Mouse (Mus musculus): ENCODE data around the gene Ifrd2. TPM values are rescaled to one million over a fixed set of nuclear protein-coding genes. Genes with fewer than 3 reads are reported as not detected.

The Ifrd2 gene
- polyA plus RNA-seq, 2 experiments, result 135 to 149 TPM

GRCm38 (mm10) chr9:107544196-107544700 is 43.2 kb upstream of the Ifrd2 start:
- peaks cover 8% of the 10 kb centered on the region for H3K36me3 ChIP-seq (replicated peaks; ENCODE audit: control insufficient read depth, insufficient read depth, low read depth)
- H3K4me1 ChIP-seq (replicated peaks; ENCODE audit: control insufficient read depth in 2 of 2, insufficient read depth in 2 of 2, low read length in 1 of 2), result peaks cover 12 to 15% of the 10 kb centered on the region in 2 experiments
- H3K4me3 ChIP-seq (ENCODE audit: insufficient read depth in 1 of 2, low read depth in 2 of 2, low read length in 2 of 2), result no peak overlapping the region
- TF ChIP-seq CTCF (IDR thresholded peaks at IDR 0.05; ENCODE audit: low read depth) (no peak), EP300 (IDR thresholded peaks at IDR 0.05; ENCODE audit: low read depth) (no peak)
- no peaks in the 10 kb centered on the region for H3K27me3 ChIP-seq (ENCODE audit: control insufficient read depth, insufficient read depth, low read length)
- H3K9me3 ChIP-seq (ENCODE audit: control insufficient read depth, low read length), result no peaks in the 10 kb centered on the region
- H3K27ac ChIP-seq, result no peak overlapping the region
- ATAC-seq (ENCODE audit: insufficient read depth) (no peak), DNase-seq (ENCODE audit: low read depth in 3 of 3, low spot score in 3 of 3) (no peak)
- 87% methylated on average over 17 of the region's 17 CpGs for WGBS (ENCODE audit: insufficient replicate concordance)
- H3K4me2 ChIP-seq (ENCODE audit: low read depth), result no peak overlapping the region
- H3K9ac ChIP-seq (replicated peaks), result no peak overlapping the region

- no peak overlapping the region for H3K27ac ChIP-seq
- no peaks in the 10 kb centered on the region for H3K9me3 ChIP-seq (ENCODE audit: control insufficient read depth, low read length)
- H3K27me3 ChIP-seq (ENCODE audit: control insufficient read depth, insufficient read depth, low read length), result no peaks in the 10 kb centered on the region
- no peak for TF ChIP-seq CTCF (IDR thresholded peaks at IDR 0.05; ENCODE audit: low read depth)
- no peak for TF ChIP-seq EP300 (IDR thresholded peaks at IDR 0.05; ENCODE audit: low read depth)
- 83% methylated on average over 12 of the region's 12 CpGs for WGBS (ENCODE audit: insufficient replicate concordance)
- no peak for ATAC-seq (ENCODE audit: insufficient read depth)
- H3K4me2 ChIP-seq (ENCODE audit: low read depth), result no peak overlapping the region
- peaks cover 3% of the 10 kb centered on the region for H3K36me3 ChIP-seq (replicated peaks; ENCODE audit: control insufficient read depth, insufficient read depth, low read depth)
- no peak for DNase-seq (ENCODE audit: low read depth in 3 of 3, low spot score in 3 of 3)
- no peak overlapping the region for H3K4me3 ChIP-seq (ENCODE audit: insufficient read depth in 1 of 2, low read depth in 2 of 2, low read length in 2 of 2)
- no peak overlapping the region for H3K9ac ChIP-seq (replicated peaks)
- peaks cover 12 to 15% of the 10 kb centered on the region in 2 experiments for H3K4me1 ChIP-seq (replicated peaks; ENCODE audit: control insufficient read depth in 2 of 2, insufficient read depth in 2 of 2, low read length in 1 of 2)
Observed at GRCm38 (mm10) chr9:107544729-107545128, 42.7 kb upstream of the Ifrd2 start.

GRCm38 (mm10) chr9:107545199-107545598 is 42.2 kb upstream of the Ifrd2 start:
- no peak for DNase-seq (ENCODE audit: low read depth in 3 of 3, low spot score in 3 of 3)
- peaks cover 12 to 15% of the 10 kb centered on the region in 2 experiments for H3K4me1 ChIP-seq (replicated peaks; ENCODE audit: control insufficient read depth in 2 of 2, insufficient read depth in 2 of 2, low read length in 1 of 2)
- no peak overlapping the region for H3K27ac ChIP-seq
- TF ChIP-seq CTCF (IDR thresholded peaks at IDR 0.05; ENCODE audit: low read depth) (no peak), EP300 (IDR thresholded peaks at IDR 0.05; ENCODE audit: low read depth) (no peak)
- H3K4me3 ChIP-seq (ENCODE audit: insufficient read depth in 1 of 2, low read depth in 2 of 2, low read length in 2 of 2), result no peak overlapping the region
- H3K36me3 ChIP-seq (replicated peaks; ENCODE audit: control insufficient read depth, insufficient read depth, low read depth), result no peaks in the 10 kb centered on the region
- no peaks in the 10 kb centered on the region for H3K9me3 ChIP-seq (ENCODE audit: control insufficient read depth, low read length)
- H3K27me3 ChIP-seq (ENCODE audit: control insufficient read depth, insufficient read depth, low read length), result no peaks in the 10 kb centered on the region
- ATAC-seq (ENCODE audit: insufficient read depth), result no peak
- no peak overlapping the region for H3K4me2 ChIP-seq (ENCODE audit: low read depth)
- 76% methylated on average over 10 of the region's 10 CpGs for WGBS (ENCODE audit: insufficient replicate concordance)
- H3K9ac ChIP-seq (replicated peaks), result no peak overlapping the region

GRCm38 (mm10) chr9:107545602-107546001 is 41.8 kb upstream of the Ifrd2 start:
- 2% methylated on average over 3 of the region's 3 CpGs for WGBS (ENCODE audit: insufficient replicate concordance)
- ATAC-seq (ENCODE audit: insufficient read depth) (no peak), DNase-seq (ENCODE audit: low read depth in 3 of 3, low spot score in 3 of 3) (no peak)
- Histone ChIP-seq H3K4me3 (ENCODE audit: insufficient read depth in 1 of 2, low read depth in 2 of 2, low read length in 2 of 2) (no peak overlapping the region), H3K4me2 (ENCODE audit: low read depth) (no peak overlapping the region), H3K9ac (replicated peaks) (no peak overlapping the region), H3K27me3 (ENCODE audit: control insufficient read depth, insufficient read depth, low read length) (peaks cover 1% of the 10 kb centered on the region; the same call in 1 of the 2 replicates), H3K4me1 (replicated peaks; ENCODE audit: control insufficient read depth in 2 of 2, insufficient read depth in 2 of 2, low read length in 1 of 2) (peaks cover 12 to 15% of the 10 kb centered on the region in 2 experiments), H3K36me3 (replicated peaks; ENCODE audit: control insufficient read depth, insufficient read depth, low read depth) (no peaks in the 10 kb centered on the region), H3K9me3 (ENCODE audit: control insufficient read depth, low read length) (no peaks in the 10 kb centered on the region), H3K27ac (no peak overlapping the region)
- TF ChIP-seq EP300 (IDR thresholded peaks at IDR 0.05; ENCODE audit: low read depth) (no peak), CTCF (IDR thresholded peaks at IDR 0.05; ENCODE audit: low read depth) (peak; percentile 97)

- ATAC-seq (ENCODE audit: insufficient read depth) (peak; percentile 63), DNase-seq (ENCODE audit: low read depth in 3 of 3, low spot score in 3 of 3) (peak; percentile 80 to 86 (median 80))
- TF ChIP-seq EP300 (IDR thresholded peaks at IDR 0.05; ENCODE audit: low read depth) (no peak), CTCF (IDR thresholded peaks at IDR 0.05; ENCODE audit: low read depth) (no peak)
- Histone ChIP-seq H3K4me2 (ENCODE audit: low read depth) (peak within 1 kb of the TSS; percentile 44), H3K27me3 (ENCODE audit: control insufficient read depth, insufficient read depth, low read length) (peaks cover 3% of the 10 kb centered on the region; the same call in 1 of the 2 replicates), H3K9ac (replicated peaks) (no peak within 1 kb of the TSS), H3K4me3 (ENCODE audit: insufficient read depth in 1 of 2, low read depth in 2 of 2, low read length in 2 of 2) (peak within 1 kb of the TSS in 1 of 2 experiments; percentile 3; a peak in 1 of 4 replicates), H3K27ac (no peak within 1 kb of the TSS), H3K36me3 (replicated peaks; ENCODE audit: control insufficient read depth, insufficient read depth, low read depth) (no peaks in the 10 kb centered on the region), H3K4me1 (replicated peaks; ENCODE audit: control insufficient read depth in 2 of 2, insufficient read depth in 2 of 2, low read length in 1 of 2) (peaks cover 18 to 24% of the 10 kb centered on the region in 2 experiments), H3K9me3 (ENCODE audit: control insufficient read depth, low read length) (no peaks in the 10 kb centered on the region)
- 5% methylated on average over 20 of the region's 20 CpGs for WGBS (ENCODE audit: insufficient replicate concordance)
Observed at GRCm38 (mm10) chr9:107547026-107547425, 40.4 kb upstream of the Ifrd2 start, which contains the start of gene Zmynd10. Zmynd10 (plus strand) TSS chr9:107547298.

All from liver, embryonic 14.5 days (tissue).